Mouse (Mus musculus): ENCODE data around the gene Rabgap1. TPM values are rescaled to one million over a fixed set of nuclear protein-coding genes. Genes with fewer than 3 reads are reported as not detected.

Rabgap1 gene
- total RNA-seq, 4 experiments from 2014 or later = 88.3 to 108 (median 96.0) TPM

Other genes starting within 250 kb of the Rabgap1 start
- gene Olfr366, start 231.7 kb upstream of the Rabgap1 start, total RNA-seq (2022) = not detected
- gene Olfr368, start 116.8 kb upstream of the Rabgap1 start, total RNA-seq (2022) = not detected
- 10 to 100 TPM; 21.7 to 27.5 (median 23.7) TPM for gene Pdcl, start 83.9 kb upstream of the Rabgap1 start, total RNA-seq (2022)
- gene Rc3h2, start 20.4 kb upstream of the Rabgap1 start, total RNA-seq (2022) = 10 to 100 TPM; 75.6 to 92.0 (median 82.8) TPM
- 10 to 100 TPM in 1 of 4 experiments, 1 to 10 TPM in 3; 8.4 to 11.1 (median 9.1) TPM for gene Zbtb26, start 144 bp upstream of the Rabgap1 start, total RNA-seq (2022)
- gene Zbtb6, start 108 bp upstream of the Rabgap1 start, total RNA-seq (2022) = 10 to 100 TPM; 12.6 to 14.9 (median 14.0) TPM
- gene Gpr21, start 73.1 kb downstream of the Rabgap1 start, total RNA-seq (2022) = 1 to 10 TPM; 5.3 to 6.6 (median 6.3) TPM